Mouse (Mus musculus) mesoderm, embryonic 11.5 days (tissue): Measurements from ENCODE around the gene Zzz3.

ENCODE experiments used
- DNase-seq: peaks from one replicate; pipeline ENCODE4 v3.0.0-alpha.2; 2012; ENCODE audit warnings: low read depth, low spot score

The Zzz3 gene

DNA sequence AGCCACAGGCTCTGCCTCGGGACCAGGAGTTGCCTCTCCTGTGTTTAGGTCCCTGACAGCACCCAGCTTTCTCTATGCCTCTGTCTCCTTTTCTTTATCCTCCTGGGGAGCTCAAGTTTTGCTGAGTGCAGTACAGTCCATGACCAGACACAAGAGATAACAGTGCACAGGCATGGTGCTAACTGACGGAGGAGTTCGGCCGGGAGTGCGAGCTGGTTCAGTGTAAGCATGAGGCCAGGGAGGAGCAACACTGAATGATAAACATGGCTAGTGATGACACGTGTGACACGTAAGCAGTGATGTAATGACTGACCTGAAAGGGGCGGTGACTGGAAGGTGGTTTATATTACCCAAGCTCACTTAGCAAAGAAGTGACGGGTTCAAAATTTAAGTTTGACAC lies 71.6 kb downstream of the Zzz3 start:
- no peak for DNase-seq

GRCm38 (mm10) chr3:152467312-152467711 lies 72.0 kb downstream of the Zzz3 start:
- DNase-seq, result no peak

GRCm38 (mm10) chr3:152468032-152468431 lies 72.8 kb downstream of the Zzz3 start:
- DNase-seq, result no peak

GRCm38 (mm10) chr3:152468569-152469041 lies 73.3 kb downstream of the Zzz3 start:
- DNase-seq, result no peak

- DNase-seq, result no peak
Measured at GRCm38 (mm10) chr3:152469423-152470200, 74.3 kb downstream of the Zzz3 start.

GRCm38 (mm10) chr3:152470347-152470746 lies 75.1 kb downstream of the Zzz3 start:
- DNase-seq, result no peak

GRCm38 (mm10) chr3:152472676-152473075 lies 77.4 kb downstream of the Zzz3 start:
- DNase-seq, result no peak

GRCm38 (mm10) chr3:152474582-152475277 lies 79.5 kb downstream of the Zzz3 start:
- DNase-seq, result peak; percentile 77

DNA sequence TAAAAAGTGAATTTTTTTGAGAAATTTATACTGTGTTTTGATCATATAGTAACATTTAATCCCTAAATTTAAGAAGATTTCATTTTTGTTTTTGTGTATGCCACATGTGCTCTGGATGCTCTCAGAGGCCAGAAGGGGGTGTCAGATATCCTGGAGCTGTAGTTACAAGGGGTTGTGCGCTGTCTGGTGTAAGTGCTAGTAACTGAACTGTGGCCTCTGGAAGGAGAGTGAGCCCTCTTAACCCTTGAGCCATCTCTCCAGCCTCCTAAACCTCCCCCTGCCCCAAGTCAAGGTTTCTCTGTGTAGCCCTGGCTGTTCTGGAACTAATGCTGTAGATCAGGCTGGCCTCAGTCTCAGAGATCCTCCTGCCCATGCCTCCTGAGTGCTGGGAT lies 80.0 kb downstream of the Zzz3 start:
- DNase-seq, result no peak

DNA sequence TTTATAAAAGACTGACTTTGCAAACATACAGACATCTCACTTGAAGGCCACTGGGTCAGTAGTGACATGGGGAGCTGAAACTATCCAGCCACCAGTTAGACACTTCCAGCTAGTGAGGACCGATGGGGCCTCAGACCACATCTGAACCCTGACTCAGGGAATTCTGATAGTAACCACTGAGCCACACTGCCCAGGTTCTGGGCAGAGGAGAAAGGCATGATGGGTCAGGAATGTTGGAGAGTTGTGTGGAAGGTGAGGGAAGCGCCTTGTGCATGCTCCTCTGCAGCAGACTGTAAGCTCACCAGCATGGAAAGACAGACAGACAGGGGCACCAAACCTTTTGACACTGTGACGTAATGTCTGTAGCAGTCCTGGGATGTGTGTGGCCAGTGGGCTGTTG lies 80.6 kb downstream of the Zzz3 start:
- no peak for DNase-seq

- DNase-seq, result peak; percentile 59
Measured at GRCm38 (mm10) chr3:152477796-152478527, 82.7 kb downstream of the Zzz3 start.

DNA sequence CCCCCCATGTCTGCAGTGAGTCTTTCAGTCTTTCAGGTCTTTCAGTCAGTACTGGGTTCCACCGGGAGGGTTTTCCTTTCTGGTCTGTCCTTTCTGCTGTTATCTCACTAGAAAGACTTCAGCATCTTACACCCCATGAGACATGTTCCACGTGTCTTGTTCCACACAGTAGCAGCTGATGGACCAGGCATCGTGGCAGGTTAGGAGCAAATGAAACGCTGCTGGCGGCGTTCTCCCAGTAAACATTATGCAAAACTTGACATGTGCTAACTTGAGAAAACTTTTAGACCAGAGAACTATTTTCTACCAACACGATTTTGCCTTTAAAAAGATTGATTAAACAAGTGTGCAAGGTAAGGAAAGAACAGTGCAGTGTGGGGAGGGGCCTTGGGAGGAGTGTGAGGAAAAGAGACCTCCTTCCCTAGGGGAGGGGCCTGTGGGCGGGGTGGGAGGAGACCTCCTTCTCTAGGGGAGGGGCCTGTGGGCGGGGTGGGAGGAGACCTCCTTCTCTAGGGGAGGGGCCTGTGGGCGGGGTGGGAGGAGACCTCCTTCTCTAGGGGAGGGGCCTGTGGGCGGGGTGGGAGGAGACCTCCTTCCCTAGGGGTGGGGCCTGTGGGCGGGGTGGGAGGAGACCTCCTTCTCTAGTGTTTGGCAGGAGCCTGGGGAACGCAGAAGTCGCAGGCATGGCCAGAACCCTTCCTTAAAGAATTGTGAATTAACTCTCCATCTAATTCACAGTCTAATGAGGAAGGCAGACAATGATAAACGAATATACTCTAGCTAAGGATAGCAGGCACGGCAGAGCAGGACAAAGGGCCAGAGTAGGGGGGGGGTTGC lies 83.5 kb downstream of the Zzz3 start:
- peak; percentile 71 for DNase-seq

GRCm38 (mm10) chr3:152480336-152480735 lies 85.1 kb downstream of the Zzz3 start:
- no peak for DNase-seq

- no peak for DNase-seq
Measured at GRCm38 (mm10) chr3:152482182-152482581, 86.9 kb downstream of the Zzz3 start.

DNA sequence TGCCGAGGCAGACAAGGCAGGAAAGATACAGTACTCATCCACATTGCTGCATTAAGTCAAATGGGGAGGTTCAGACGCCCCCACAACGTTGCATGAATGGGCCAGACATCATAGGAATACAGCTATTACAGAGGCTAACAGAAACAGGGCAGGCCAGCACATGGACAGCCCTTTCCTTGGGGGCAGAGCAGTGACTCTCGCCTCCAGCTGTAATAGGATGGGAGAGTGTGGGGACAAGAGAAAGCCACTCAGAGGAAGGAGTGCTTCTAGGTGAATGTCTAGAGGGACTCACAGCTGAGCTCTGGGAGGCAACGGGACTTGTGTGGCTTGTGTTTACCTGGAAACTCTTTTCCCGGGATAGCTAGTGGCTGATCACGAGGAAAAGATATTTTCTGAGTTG lies 88.5 kb downstream of the Zzz3 start:
- DNase-seq, result no peak

- peak; percentile 61 for DNase-seq
Measured at GRCm38 (mm10) chr3:152484206-152484605, 88.9 kb downstream of the Zzz3 start.

GRCm38 (mm10) chr3:152488964-152489363 lies 93.7 kb downstream of the Zzz3 start:
- no peak for DNase-seq

- DNase-seq, result no peak
Measured at GRCm38 (mm10) chr3:152490423-152490822, 95.2 kb downstream of the Zzz3 start.

DNA sequence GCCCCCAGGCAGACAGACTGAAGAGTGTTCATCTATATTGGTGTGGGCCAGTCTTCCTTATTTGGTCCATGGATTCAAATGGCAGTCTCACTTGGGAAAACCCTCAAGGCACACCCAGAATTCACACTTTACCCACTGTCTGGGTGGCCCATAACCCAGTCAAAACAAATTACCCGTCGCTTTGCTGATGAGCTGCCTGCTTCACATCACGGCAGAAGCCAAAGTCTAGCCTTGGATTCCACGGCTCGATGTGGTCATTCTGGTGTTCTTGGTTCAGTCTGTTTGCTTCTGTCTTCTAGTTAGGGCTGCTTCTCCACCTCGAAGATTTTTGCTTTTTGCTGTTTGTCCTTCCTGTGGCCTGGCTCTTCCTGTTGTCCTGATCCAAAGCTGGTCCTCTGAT lies 97.0 kb downstream of the Zzz3 start:
- DNase-seq, result no peak

DNA sequence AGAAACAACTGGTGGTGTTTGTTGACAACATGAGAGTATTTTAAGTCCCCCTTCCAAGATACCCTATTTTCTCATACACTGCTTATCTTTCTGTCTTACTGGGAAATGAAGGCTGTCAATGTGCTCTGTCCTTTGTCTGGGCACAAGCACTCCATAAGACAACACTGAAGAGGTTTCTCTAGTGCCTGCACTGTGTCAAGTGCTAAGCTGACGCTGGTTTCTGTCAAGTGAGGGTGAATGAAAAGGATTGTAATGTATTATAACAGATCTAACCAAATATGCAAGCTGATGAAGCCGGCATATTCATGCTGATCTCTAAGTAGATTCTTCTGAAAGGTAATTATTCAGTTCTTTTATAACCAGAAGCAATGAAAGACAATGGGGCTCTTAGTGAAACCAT lies 98.5 kb downstream of the Zzz3 start:
- no peak for DNase-seq

GRCm38 (mm10) chr3:152494667-152495360 lies 99.5 kb downstream of the Zzz3 start:
- peak; percentile 32 for DNase-seq
